Mouse (Mus musculus): ENCODE results near the gene Nhej1.

Gene Nhej1

DNA sequence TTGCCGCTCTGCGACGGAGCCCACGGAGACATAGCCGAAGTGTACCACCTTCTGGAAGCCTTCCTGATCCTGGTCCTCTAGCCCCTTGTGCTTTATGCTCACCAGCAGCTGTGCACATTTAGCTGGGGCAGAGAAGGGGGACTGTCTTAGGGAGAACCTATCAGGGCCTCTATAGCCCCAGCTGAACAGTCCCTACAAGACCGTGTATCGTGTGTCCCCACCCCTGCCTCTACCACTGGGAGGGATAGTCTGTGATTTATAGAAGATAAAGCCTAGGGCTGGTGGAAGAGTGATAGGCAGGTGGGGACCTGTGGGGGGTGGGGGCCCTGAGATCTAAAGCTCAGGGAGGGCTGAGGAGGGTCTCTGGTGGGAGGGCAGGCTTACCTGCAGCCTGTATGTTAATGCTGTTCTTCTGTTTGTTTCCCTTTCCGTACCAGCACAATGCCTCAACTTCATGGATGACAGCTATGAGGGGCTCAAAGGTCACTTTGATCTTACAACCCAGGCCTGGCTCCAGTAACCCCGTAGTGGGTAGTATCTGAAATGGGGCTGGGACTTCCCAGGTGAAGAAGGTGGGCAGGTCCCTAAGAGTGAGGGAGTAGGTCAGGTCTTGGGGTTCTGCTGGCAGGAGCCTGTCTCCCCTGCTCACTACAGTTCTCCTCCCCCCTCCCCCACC lies 197.2 kb downstream of the Nhej1 start:
- DNase-seq (ENCODE audit: low read depth) = no peak

DNA sequence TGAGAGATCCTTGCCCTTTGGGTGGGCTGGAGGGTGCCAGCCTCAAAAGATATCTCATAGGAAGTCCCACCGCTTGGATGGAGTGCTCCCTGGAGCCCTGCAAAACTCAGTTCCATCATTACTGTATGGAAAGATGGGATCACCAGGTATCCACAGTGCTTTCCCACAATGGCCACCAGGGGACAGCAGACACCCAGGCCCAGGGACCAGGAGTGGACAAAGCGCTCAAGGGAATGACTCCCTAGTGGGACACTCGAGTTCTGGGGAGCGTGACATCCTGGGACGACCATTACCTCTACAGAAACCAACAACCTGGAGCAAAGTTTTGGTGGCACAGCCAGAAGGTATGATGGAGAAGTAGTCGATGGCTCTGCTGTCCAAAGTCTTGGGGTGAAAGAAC lies 198.3 kb downstream of the Nhej1 start:
- no peak for DNase-seq (ENCODE audit: low read depth)

GRCm38 (mm10) chr1:74924464-74924863 lies 200.5 kb downstream of the Nhej1 start:
- no peak for DNase-seq (ENCODE audit: low read depth)

All from naive thymus-derived CD4-positive, alpha-beta T cell, adult 2 months (primary cell).